Mouse (Mus musculus) lung, postnatal 36 days (tissue): Measurements from ENCODE around the gene Plcb4.

Experiments
- DNase-seq: peaks from one replicate; pipeline ENCODE4 v3.0.0; 2022; ENCODE audit warnings: mixed read lengths

Gene Plcb4

DNA sequence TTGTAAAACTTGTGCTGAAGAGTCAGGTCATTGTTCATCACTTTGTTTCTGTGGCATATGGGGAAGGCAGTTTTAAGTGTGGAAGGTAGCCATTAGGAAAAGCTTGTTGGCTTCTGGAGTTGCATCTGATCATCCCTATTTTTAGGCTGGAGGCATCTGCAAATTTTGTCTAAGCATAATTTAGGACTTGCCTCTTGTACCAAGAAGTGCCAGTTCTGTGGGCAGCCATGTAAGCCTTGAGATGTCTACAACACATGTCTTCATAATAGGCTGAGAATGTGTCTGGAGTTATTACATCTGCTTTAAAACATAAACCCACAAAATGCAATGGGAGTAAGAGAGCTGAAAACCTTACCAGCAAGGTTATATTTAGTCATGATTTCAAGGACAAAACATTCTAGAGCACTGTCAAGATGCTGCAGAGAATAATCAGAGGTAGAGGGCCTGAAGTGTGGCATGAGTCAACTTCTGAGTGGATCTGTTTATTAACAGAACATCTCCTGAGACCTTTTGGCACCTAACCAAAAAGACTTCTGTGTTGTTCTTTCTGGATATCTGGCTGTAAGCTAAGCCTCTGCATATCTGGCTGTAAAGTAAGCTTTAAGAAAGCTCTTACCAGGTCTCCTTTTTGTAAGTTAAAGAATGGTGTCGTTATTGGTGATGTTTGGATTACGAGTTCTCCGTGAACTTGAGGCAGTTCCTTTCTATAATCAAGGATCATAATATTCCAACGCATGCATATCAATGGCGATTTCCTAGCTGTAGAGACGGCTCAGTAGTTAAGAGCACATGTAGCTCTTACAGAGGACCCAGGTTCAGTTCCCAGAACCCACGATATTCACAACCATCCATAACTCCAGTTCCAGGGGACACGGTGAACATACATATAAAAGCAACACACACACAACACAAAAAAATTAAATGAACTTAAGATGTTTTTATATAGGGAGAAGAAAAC, 203.0 kb downstream of the Plcb4 start:
- no peak for DNase-seq

DNA sequence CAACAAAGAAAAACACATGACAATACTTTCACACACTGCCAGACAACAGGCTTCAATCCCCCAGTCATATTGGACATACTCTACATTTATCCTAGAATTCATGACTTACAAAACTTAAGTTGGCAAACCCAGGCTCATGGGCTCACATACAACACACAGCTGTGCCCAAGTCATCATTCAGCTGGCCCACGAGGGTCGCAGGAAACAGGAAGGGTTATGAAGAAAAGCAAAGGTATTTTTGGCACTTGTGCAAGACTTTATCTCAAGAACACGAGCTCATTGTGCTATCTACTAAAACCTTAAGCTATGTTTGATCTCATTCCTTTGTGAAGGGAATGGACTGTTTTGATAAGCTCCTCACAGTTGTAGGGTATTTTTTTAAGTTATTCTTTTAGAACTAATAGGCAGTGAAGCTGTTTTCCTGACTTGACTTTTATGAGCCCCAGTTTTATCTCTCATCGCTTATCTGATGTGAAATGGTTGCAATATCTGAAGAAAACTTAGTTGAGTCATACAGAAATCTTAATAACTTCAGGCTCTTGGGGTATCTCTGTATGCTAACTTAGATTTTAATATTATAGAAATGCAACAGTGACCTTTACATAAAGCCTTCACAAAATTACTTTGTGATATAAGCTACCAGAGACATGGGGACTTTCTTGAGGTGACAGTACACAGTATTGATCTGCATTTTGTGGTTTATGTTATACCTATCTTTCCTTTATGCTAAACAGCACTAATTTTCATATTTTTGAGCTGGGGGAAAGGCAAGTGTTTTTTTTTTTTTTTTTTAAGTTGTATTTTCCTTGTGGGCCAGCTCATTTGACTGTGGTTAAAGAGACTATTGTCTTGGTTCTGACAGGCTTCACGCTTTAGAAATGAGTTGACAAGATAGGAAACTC, 203.9 kb downstream of the Plcb4 start:
- DNase-seq, result no peak

DNA sequence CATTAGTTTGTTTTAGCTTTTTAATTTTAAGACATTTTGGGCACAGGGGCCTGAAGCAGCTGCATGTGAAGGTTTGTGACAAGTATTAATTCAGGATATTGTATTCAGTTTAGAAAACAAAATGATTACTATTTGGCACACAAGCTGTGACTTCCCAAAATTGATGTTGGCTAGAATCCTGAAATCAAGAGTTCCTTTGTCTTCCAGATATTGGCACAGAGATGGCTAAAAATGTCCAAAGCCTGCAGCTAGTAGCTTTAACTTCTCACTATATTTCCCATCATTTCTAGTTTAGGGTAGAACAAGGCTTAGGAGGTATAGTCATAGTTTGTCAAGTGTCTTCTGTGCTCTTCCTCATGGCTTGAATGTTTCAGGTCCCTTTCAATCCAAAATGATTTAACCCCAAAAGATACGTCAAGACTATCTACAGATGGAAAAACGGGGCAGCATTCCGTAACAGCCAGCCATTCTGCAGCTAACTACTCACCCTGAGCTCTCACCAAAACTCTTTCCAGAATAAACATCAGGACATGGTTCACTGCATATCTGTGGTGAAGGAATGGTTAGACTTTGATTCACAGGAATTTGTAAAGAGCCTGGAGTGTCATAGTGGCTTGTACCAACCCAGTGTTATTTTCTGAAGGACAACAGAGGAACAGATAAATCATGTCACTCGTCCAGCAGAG, 204.7 kb downstream of the Plcb4 start:
- DNase-seq, result no peak

DNA sequence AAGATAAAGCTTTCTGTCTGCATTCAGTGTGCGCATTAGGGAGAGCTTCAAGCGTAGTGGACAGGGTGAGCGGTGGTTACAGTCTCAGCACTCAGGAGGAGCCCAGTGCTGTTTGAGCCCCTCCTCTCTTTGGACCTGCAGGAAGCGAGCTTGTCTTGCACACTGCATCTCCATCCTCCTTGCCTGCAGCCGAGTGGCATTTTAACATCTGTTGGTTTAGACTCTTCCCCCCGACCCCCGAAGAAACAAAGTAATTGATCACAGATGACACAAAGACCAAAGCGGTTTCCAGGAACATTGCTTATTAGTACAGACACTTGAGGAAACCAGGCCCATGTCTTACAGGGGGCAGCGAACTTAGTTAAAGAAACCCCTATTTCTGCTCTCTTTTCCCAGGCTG, 207.6 kb downstream of the Plcb4 start:
- no peak for DNase-seq

DNA sequence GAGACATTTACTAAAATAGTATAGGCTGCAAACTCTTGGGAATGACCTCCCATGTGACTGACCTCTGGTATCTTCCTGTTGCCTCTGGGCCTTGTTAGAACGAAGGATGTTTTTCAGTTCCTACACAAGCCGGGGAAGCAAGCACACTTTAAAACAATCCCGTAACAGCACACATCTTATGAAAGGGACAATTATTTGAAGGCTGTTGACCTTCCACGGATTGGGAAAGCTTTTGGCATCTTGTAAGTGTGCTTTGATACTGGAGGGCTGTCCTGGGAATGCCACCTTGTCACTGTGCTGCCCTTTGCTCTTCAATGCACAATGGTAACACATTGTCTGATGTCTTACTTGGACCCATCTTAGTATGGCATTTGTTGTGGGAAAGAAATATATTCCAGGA, 208.0 kb downstream of the Plcb4 start:
- DNase-seq, result peak; percentile 49

DNA sequence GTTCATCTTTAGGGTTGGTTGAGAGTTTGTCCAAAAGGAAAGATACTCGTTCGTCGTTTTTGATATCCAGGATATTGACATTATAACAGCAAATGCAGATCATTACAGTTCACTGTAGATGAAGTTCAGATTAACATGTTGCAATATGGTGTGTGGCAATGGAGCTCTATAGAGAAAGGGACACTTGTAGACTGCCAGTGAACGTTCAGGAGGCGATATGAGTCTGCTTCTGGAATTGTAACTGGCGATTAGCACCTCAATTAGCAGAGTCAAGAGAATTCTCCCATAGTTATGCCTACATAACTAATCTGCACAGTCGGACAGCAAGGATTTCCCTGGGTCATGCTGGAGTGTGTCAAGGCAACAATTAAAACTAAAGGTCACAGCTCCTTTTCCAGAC, 210.8 kb downstream of the Plcb4 start:
- DNase-seq, result no peak

DNA sequence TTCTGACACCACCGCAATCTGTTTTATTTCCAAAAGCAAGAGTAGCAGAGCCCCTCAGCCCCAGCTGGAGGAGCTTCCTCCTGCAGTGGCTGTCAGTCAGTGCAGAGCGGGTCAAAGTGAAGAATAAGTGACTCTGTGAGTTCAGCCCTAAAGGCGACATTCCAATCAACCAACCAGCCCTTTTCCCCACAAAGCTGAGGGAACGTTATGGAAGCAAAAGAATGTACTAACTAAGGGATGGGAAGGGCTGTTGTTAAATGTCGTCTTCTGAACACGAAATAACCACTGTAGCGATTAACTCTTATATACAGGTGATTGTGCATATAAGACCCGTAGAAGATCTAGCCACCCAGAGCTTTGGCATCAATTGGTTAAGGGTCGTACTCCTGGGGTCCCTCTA, 214.3 kb downstream of the Plcb4 start:
- no peak for DNase-seq

DNA sequence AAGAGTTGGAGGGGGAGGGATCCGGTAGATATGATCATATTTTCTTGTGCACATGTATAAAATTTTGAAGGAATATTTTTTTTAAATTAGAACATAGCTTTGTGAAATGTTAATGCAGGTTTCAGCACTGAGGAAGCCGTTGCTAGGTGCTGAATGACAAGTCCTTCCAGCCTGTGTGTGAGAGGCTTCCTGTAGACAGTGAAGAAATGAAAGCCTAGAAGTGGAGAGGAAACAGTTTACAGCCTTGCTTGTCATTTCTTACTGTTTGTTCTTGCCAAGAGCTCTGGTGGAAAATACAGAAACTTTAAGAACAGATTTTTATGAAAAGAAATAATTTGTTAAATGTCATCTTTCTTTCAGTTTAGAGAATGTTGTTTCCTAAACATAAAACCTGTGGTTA, 214.9 kb downstream of the Plcb4 start:
- no peak for DNase-seq

DNA sequence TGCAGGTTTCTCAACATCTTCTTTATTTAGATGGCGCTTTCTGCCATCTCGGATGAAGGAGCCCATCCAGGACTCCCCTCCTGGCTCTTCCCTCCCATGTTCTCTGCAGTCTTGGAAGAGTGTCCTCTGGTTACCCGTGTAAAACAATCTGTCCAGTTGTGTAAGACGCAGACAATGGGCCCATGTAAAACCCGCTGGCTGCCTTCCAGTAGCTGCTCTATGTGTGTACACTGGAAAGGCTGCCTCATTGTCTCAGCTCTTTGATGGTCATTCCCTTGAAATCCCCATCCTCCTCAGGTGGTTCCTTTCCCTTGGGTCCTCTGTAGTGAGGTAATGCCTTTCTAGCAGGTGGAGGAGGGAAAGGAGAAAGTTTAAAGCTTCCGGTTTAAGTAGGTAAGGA, 216.7 kb downstream of the Plcb4 start:
- DNase-seq, result peak; percentile 90

DNA sequence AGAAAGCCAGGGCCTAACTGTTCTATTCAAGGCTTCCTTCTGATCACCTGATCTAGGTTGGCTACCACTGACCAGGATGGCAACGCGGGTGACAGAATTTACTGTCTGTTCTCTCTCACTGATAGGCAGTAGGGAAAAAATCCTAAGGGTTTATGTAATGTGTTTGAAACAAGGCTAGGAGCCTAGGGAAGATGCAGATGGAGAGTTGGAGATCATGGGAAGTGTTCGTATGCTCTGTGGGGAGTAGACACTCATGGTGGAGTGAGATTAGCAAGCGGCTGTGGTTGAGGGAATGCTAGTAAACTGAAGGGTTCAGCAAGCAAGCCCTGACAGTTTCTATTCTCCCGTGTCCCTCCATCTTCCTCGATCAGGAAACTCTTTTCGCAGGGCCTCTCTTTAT, 220.5 kb downstream of the Plcb4 start:
- no peak for DNase-seq

DNA sequence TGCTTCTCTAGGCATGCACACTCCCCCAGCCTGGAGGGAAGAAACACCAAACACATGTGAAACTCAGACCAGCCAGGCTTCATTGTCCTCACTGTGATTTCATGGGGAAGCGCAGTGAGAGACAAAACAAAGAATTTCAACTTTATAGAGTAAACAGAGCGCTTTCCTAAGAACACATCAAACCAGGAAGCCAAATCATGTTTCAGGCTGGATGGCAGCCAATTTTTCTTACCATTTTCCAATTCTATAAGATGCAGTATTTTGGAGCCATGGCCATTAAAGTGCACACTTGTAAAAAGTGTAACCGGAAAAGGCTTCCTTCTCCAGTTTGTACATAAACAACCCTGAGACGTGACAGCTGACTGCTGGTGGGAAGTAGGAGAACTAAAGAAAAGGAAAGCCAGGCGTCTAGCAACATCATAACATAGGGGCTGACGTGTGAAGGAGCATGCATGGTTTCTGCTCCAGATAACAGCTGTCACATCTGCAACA, 221.5 kb downstream of the Plcb4 start:
- DNase-seq, result peak; percentile 21

DNA sequence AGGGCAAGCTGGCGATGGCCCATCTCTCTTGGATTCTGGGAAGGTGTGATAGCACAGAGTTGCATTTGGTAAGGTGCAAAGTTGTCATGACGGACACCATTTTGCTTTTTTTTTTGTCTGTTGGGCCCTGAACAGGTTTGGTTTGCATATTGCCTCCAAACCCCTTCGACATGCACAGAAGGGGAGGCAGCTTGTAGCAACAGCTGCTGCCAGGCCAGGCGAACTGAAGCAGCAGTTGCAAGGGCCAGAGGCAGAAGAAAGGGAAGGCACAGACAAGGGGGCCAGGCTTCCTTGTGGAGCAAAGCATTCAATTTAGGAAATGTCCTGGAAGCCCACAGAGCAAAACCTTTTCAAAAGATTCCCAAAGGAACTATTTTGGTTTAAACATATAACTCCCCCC, 224.5 kb downstream of the Plcb4 start:
- DNase-seq, result no peak

DNA sequence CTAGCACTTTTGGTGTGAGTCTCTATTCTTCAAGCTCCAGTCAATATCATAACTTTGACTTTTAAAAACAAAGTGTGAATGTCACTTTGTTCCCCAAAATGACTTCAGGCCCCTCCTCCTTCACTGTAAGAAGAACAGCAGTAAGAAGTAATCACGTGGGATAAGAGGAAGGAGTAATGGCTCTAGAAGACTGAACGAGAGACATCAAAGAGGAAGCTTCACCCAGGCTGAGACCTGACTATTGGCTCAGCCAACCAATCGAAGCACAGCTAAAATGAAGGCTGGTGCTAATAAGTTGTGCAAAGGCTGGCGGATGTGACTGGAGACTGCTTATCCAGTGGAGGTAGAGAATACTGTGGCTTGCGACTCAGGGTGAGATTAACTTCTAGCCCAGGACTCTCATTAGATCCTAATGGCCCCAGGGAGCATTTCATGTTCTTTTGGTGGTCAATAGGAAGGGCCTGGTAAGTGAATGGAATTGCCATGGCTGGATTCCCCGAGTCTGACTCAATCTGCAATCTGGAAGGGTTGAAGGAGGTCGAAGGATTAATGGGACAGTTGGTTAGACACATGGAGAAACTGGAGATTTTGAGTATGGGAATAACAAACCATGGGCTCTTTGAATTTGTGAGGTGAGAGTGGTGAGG, 225.8 kb downstream of the Plcb4 start:
- no peak for DNase-seq

DNA sequence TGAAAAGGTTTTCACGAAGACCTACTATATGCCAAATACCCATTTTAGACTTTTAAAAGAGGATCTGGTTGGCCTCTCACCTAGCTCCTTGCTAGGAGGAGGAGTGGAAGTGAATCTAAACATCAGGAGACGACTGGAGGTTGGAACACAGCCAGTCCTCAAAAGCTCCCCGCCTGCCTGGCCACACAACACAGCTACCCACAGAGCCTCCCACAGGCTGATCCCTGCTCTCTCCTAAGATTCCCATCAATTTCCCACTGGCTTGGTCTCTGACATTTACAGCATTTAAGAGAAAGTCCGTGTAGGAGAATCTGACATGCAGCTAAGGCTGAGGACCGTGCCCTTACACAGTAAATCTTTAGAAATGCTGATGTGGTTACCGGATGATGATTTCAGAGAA, 226.8 kb downstream of the Plcb4 start:
- DNase-seq, result no peak

DNA sequence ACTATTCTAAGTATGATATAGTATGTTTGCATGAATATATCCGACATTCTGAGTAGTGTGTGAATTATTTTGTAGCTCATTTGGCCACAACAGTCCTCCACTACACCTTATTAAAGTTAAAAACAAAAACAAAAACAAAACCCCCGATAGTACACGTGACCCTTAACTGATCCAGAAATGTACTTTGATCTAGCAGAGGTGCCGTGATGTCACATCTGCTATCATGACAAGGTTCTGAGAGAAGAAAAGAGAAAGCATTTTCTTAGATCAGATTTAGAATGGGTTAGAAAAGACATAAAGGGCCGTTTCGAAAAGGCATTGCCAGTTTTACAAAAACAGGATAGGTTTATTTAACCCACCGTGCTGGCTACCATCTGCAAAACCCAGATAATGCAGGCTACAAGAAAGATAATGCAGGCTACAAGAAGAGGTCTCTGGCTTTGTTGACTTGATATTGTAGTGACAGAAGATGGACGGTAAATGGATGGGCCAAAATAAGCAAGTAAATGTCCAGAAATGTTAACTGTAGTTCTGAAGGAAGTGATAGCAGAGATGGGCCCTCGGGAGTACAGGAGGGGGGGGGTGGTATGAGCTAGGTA, 227.4 kb downstream of the Plcb4 start:
- no peak for DNase-seq

DNA sequence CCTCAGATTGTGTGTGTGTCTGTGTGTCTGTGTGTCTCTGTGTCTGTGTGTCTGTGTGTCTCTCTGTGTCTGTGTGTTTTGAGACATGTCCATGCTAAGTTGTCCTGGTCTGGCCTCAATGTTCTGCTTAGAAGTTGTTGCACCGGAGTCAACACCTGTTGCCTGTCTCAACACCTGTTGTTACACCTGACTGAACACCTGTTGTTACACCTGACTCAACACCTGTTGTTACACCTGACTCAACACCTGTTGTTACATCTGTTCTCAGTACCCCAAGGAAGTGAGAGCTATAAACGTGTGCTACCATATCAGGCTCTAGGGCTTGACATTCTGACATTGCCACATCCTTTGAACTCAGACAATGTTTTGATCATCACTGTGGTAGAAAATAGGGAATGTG, 229.0 kb downstream of the Plcb4 start:
- DNase-seq, result no peak

DNA sequence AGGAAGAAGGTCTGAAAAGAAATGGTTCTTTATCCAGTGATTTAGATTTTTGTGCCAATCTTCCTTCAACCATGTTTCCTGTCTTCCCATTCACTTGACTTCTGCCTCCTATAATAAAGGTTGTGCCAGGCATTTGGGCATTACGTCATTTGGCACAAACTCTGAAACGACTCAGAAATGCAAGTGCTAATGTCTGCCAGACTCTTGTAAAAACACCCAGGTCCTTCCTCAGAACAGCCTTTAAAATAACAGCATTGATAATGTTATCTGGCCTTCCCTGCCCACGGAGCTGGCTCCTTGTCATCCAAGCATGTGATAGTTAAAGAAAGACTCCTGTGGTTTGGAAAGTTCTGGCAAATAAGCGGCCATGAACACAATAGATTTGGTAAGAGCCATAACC, 229.4 kb downstream of the Plcb4 start:
- DNase-seq, result peak; percentile 22

DNA sequence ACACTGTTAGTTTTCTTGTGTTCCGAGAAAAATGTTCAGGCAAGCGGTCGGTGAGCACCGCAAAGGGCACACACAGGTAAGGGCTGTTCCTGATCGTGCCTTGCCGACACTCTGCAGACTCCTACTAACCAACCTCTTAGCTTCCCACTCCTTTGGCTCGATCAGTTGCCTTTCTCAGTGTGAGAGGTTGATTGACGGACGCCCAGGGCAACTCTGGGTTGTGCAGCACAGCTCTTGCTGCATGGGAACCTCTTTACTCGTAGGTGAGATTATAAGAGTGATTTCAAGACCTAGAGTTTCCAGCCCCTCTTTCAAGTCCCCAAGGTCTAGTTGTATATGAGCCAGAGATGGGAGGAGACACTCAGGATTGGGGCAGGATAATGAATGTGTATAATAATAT, 230.0 kb downstream of the Plcb4 start:
- no peak for DNase-seq

DNA sequence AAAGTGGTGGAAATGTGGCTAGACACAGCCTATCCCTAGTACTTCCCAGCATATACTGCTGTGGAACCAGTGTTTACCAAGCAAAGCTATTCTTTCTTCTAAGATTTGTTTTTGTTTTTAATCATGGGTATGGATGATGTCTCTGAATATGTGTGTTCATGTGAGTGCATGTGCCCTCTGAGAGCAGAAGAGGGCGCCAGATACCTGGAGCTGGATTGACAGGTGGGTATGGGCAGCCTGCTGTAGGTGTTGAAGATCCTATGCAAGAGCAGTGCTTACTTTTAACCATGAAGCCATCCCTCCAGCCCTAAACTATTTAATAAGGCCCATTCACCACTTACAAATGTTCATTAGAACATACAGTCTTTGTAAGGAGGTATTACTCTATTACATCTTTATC, 231.3 kb downstream of the Plcb4 start:
- DNase-seq, result no peak

DNA sequence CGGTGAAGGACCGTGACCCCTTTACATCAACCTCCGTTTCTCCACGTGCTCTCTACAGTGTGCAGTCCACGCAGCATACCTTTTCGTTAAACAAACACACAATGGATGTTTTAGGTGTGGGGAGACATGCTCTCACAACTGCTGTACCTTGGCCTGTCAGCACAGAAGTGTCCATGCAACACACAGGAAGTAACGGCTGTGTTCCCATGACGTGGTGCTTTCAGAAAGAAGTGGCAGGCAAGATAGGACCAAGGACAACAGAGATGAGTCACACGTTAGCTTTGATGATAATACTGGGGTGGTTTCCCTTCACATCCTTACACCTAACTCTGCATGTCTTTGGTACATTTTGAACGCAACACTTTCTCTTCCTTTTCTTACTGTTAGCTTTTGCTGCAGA, 232.3 kb downstream of the Plcb4 start:
- no peak for DNase-seq

DNA sequence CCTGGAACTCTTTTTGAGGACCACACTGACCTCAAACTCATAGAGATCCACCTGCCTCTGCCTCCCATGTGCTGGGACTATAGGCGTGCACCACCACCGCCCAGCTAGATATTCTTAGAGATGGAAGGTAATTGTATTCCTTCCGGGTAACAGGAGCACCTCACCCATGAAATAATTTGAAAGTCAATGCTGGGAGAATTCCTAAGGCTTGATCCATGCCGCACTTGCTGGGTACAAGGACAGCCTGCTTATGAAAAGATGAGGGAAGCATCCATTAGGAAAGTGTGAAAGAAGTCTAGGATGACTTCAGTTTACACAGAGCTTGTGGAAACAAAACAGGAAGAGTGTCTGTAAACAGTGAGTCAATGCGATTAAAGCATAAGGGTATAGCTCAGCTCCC, 232.9 kb downstream of the Plcb4 start:
- DNase-seq, result no peak

DNA sequence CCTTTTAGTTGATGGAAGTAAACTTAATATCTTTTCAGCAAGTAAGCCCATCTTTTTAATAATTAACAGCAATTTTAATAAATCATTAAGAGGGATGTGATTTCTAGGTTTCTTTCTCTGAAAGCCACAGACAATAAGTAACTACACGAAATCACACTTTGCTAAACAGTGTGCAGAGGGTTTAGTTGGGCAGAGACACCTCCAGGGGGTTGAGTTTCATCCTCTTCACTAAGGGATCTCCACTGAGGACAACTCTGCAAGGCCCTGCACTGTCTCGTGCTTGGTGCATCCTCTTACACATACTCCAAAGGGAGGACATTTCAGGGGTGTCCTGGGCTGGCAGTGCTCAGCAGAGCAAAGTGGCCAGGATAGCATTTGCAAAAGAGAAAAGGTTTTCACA, 235.8 kb downstream of the Plcb4 start:
- DNase-seq, result no peak
